In the genomic region with DNA sequence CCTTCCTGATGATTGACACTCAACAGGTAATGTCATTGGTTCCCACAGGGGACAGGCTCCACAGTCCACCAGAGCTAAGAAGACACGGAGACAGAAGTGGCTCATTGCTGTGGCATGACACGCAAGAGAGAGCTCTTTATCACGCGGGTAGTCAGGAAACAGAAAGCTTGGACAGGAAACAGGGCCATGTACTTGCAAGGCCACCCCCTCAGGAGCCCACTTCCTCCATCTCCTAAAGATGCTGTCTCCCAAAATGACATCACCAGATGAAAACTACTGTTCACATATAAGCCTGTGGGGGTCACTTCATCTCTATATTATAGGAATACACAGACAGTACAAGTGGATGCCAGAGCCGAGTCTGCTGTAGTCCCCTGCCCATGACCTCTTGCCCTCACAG, we compare ENCODE assay signal across 23 mouse cellular contexts. TPM values are rescaled to one million over a fixed set of nuclear protein-coding genes. Genes with fewer than 3 reads are reported as not detected.
DNase-seq lines count a peak whose midpoint lies in the region; TF ChIP-seq lines count a peak whose summit lies in the region.
"Had no signal": no experiment of that assay in that cellular context is flagged by ENCODE, and none has a peak within 500 bp of the region (broad histone marks: within the 10 kb centered on the region; RNA-seq: fewer than 3 reads in every experiment).

No protein-coding gene starts in this region.

- intact Hi-C loops in left cerebral cortex, adult 2 months (cut with DNase I): no loop called here
- intact Hi-C loops in left cerebral cortex, postnatal 14 days (cut with DNase I): loop anchor here (5.0 kb wide), 1 partner anchor 54 kb away; a partner anchor contains a TSS

- peaks cover 2% of the 10 kb centered on the region for H3K36me3 ChIP-seq in megakaryocyte, embryonic 14.5 days (replicated peaks; ENCODE audit: low read length)
- H3K36me3 ChIP-seq: embryonic facial prominence, embryonic 12.5 days; forebrain, embryonic 12.5 days; limb, embryonic 13.5 days; liver, embryonic 13.5 days; midbrain, embryonic 13.5 days had no signal

- H3K9me3 ChIP-seq in megakaryocyte, embryonic 14.5 days: peaks cover 13% of the 10 kb centered on the region
- H3K9me3 ChIP-seq: liver, embryonic 13.5 days had no signal

- H3K4me1 ChIP-seq in megakaryocyte, embryonic 14.5 days: peaks cover 64% of the 10 kb centered on the region
- H3K4me1 ChIP-seq: forebrain, embryonic 12.5 days had no signal

- no peak overlapping the region for H3K4me3 ChIP-seq in left cerebral cortex, adult 2 months
- H3K4me3 ChIP-seq in megakaryocyte, embryonic 14.5 days (replicated peaks): peak overlapping the region; percentile 70
- H3K4me3 ChIP-seq: embryonic facial prominence, embryonic 12.5 days; forebrain, embryonic 12.5 days; heart, adult 2 months; limb, embryonic 13.5 days; liver, embryonic 13.5 days; midbrain, embryonic 13.5 days had no signal

- H3K27ac ChIP-seq in left cerebral cortex, adult 2 months: peak overlapping the region; percentile 63; the same call in 1 of the 2 replicates
- H3K27ac ChIP-seq: embryonic facial prominence, embryonic 12.5 days; forebrain, embryonic 12.5 days; heart, adult 2 months; hindbrain, embryonic 14.5 days; limb, embryonic 13.5 days; liver, embryonic 13.5 days; midbrain, embryonic 13.5 days had no signal

- TF ChIP-seq CTCF in left cerebral cortex, adult 2 months (IDR thresholded peaks at IDR 0.05): no peak

- no peak for DNase-seq in left cerebral cortex, adult 2 months (ENCODE audit: extremely low spot score in 1 of 2, low spot score in 2 of 2)
- no peak for DNase-seq in left cerebral cortex, postnatal 14 days (ENCODE audit: low spot score in 2 of 2)
- DNase-seq in 416B (ENCODE audit: low read depth): peak; percentile 67
- peak; percentile 55 to 61 for DNase-seq in B cell, adult 2 months
- DNase-seq in T-cell, adult 2 months (ENCODE audit: low spot score): no peak
- DNase-seq in heart, postnatal 4 days: no peak
- DNase-seq: cerebellum, adult 11 months; cerebellum, adult 9-11 months; gastrocnemius, postnatal 25 days; heart, adult 2 months; kidney, adult 9 months; kidney, postnatal 14 days; layer of hippocampus, postnatal 36 days; liver, embryonic 13.5 days; lung, embryonic 14.5 days; lung, postnatal 4 days; retina, postnatal 1 day had no signal

- H3K27me3 ChIP-seq in megakaryocyte, embryonic 14.5 days (replicated peaks): no peaks in the 10 kb centered on the region
- H3K27me3 ChIP-seq: embryonic facial prominence, embryonic 12.5 days; forebrain, embryonic 12.5 days; limb, embryonic 13.5 days; liver, embryonic 13.5 days; midbrain, embryonic 13.5 days had no signal

RNA-seq across cellular contexts. Expression of a gene that starts 32.0 kb away (rescaled TPM):
- 10 to 100 TPM; 89.0 to 90.3 TPM for total RNA-seq in left cerebral cortex, adult 2 months (2021)
- 100 to 1,000 TPM; 102 to 109 TPM for total RNA-seq in left cerebral cortex, postnatal 14 days (2021)
- 10.7 and 59.2 TPM in 2 replicates for polyA plus RNA-seq in megakaryocyte, embryonic 14.5 days (2012; ENCODE audit: insufficient read depth, low replicate concordance)
- total RNA-seq in heart, postnatal 4 days (2021): 100 to 1,000 TPM in 1 of 2 experiments, 10 to 100 TPM in 1; 88.6 to 100 TPM

RNA-seq across cellular contexts. Expression of a gene that starts 53.4 kb away (rescaled TPM):
- 100 to 1,000 TPM; 166 to 167 TPM for total RNA-seq in left cerebral cortex, adult 2 months (2021)
- total RNA-seq in left cerebral cortex, postnatal 14 days (2021): 100 to 1,000 TPM; 146 to 150 TPM
- polyA plus RNA-seq in megakaryocyte, embryonic 14.5 days (2012; ENCODE audit: insufficient read depth, low replicate concordance): not detected in 2 replicates
- total RNA-seq in heart, postnatal 4 days (2021): 1 to 10 TPM in 1 of 2 experiments, under 1 TPM in 1; 0.74 to 1.6 TPM
- polyA plus RNA-seq: lung, embryonic 14.5 days had no signal

Comparison
In these comparisons a context has a peak if more than half of its experiments do, and no peak if none do; other contexts are left out.
1. DNase-seq: peak in 416B (single experiment) and B cell, adult 2 months (2 of 2); none in left cerebral cortex, adult 2 months (0 of 2), left cerebral cortex, postnatal 14 days (0 of 2), T-cell, adult 2 months (single experiment) and heart, postnatal 4 days (single experiment).
2. RNA of a gene that starts 53.4 kb away (total RNA-seq): 166 to 167 TPM in left cerebral cortex, adult 2 months and 146 to 150 TPM in left cerebral cortex, postnatal 14 days; 0.74 to 1.6 TPM in heart, postnatal 4 days; every median in the first group is over 10 times any median in the second.